25 mouse cellular contexts compared by ENCODE assay signal in genomic region chr1:164993175-164993875, GRCm38 (mm10). TPM values are rescaled to one million over a fixed set of nuclear protein-coding genes. Genes with fewer than 3 reads are reported as not detected.
A peak's percentile ranks its signal among the peaks of the same experiment; 100 is the strongest.
DNase-seq lines count a peak whose midpoint lies in the region; ATAC-seq and TF ChIP-seq lines count a peak whose summit lies in the region.
"Not testable (repeated sequence)": the region's sequence is repeated elsewhere in the genome, so short reads cannot be mapped to it uniquely, and the experiment has no call there.
"Had no signal": no experiment of that assay in that cellular context is flagged by ENCODE, and none has a peak within 500 bp of the region (broad histone marks: within the 10 kb centered on the region; RNA-seq: fewer than 3 reads in every experiment).

No protein-coding gene starts in this region.

- not testable (repeated sequence) for H3K9ac ChIP-seq in heart, embryonic 12.5 days; intestine, postnatal 0 days (ENCODE audit: low read depth, low read length); lung, postnatal 0 days (replicated peaks; ENCODE audit: low read depth); stomach, embryonic 15.5 days

- H3K4me3 ChIP-seq in heart, embryonic 12.5 days; intestine, postnatal 0 days (ENCODE audit: low read depth, low read length); lung, postnatal 0 days (ENCODE audit: low read depth, low read length); stomach, embryonic 15.5 days (replicated peaks): not testable (repeated sequence)

- TF ChIP-seq CTCF in intestine, postnatal 0 days (IDR thresholded peaks at IDR 0.05; ENCODE audit: low read depth); lung, postnatal 0 days (IDR thresholded peaks at IDR 0.05): not testable (repeated sequence)

- not testable (repeated sequence) for H3K9me3 ChIP-seq in heart, embryonic 12.5 days (replicated peaks); intestine, postnatal 0 days (ENCODE audit: control insufficient read depth); lung, postnatal 0 days (ENCODE audit: low read length); stomach, embryonic 15.5 days

- DNase-seq in R1 (ENCODE audit: low read depth, low spot score): peak; percentile 34
- DNase-seq in heart, adult 11 months: peak; percentile 92
- peak; percentile 24 to 31 for DNase-seq in heart, postnatal 10 days
- peak; percentile 39 for DNase-seq in lung, postnatal 0 days (ENCODE audit: low spot score)

- H3K4me2 ChIP-seq in heart, embryonic 12.5 days; intestine, postnatal 0 days (replicated peaks; ENCODE audit: low read depth); lung, postnatal 0 days (replicated peaks; ENCODE audit: low read depth, low read length); stomach, embryonic 15.5 days: not testable (repeated sequence)

- peak overlapping the region; percentile 66 for H3K27ac ChIP-seq in heart, embryonic 12.5 days (ENCODE audit: poor library complexity, severe bottlenecking)
- not testable (repeated sequence) for H3K27ac ChIP-seq in intestine, postnatal 0 days (ENCODE audit: low read depth, low read length); lung, postnatal 0 days (ENCODE audit: low read length)
- H3K27ac ChIP-seq in stomach, embryonic 15.5 days: peak overlapping the region; percentile 16; the same call in 1 of the 2 replicates

- peaks cover 40% of the 10 kb centered on the region for H3K4me1 ChIP-seq in heart, embryonic 12.5 days (replicated peaks)
- H3K4me1 ChIP-seq in intestine, postnatal 0 days (replicated peaks; ENCODE audit: control insufficient read depth, insufficient read depth, low read length); lung, postnatal 0 days (ENCODE audit: insufficient read depth, low read depth, low read length); stomach, embryonic 15.5 days: not testable (repeated sequence)

- not testable (repeated sequence) for H3K27me3 ChIP-seq in heart, embryonic 12.5 days (replicated peaks); intestine, postnatal 0 days (replicated peaks; ENCODE audit: control insufficient read depth, insufficient read depth, low read length); lung, postnatal 0 days (replicated peaks; ENCODE audit: insufficient read depth, low read length); stomach, embryonic 15.5 days (replicated peaks)

- not testable (repeated sequence) for TF ChIP-seq EP300 in lung, postnatal 0 days (IDR thresholded peaks at IDR 0.05)

- ATAC-seq in heart, embryonic 12.5 days (ENCODE audit: insufficient number of reproducible peaks, low FRiP score): peak; percentile 62
- ATAC-seq in intestine, postnatal 0 days: peak; percentile 92
- not testable (repeated sequence) for ATAC-seq in lung, postnatal 0 days
- ATAC-seq in stomach, embryonic 15.5 days (ENCODE audit: insufficient read depth, low FRiP score, low read depth): peak; percentile 70; the same call in 1 of the 2 replicates

- not testable (repeated sequence) for H3K36me3 ChIP-seq in heart, embryonic 12.5 days; intestine, postnatal 0 days (ENCODE audit: control insufficient read depth, insufficient read depth); lung, postnatal 0 days (ENCODE audit: insufficient read depth, low read length); stomach, embryonic 15.5 days

- intact Hi-C loops in heart, postnatal 10 days (cut with DNase I): not testable (repeated sequence)

RNA-seq across cellular contexts. Expression of gene Xcl1, which starts 58.0 kb away (rescaled TPM):
- not detected in 2 replicates for polyA plus RNA-seq in heart, embryonic 12.5 days (2016; fragmentation: Nextera tagmentation; extraction: Ambion mirVana)
- total RNA-seq in heart, postnatal 10 days (2021): not detected
- polyA plus RNA-seq in intestine, postnatal 0 days (2015; fragmentation: Nextera tagmentation; extraction: Ambion mirVana): 0.31 TPM in 1 of 2 replicates, not detected in the other
- not detected in 2 replicates for polyA plus RNA-seq in lung, postnatal 0 days (2015; fragmentation: Nextera tagmentation; extraction: Ambion mirVana)
- not detected in 2 replicates for polyA plus RNA-seq in stomach, embryonic 15.5 days (2015; fragmentation: Nextera tagmentation; extraction: Ambion mirVana)
- total RNA-seq: gastrocnemius, adult 18-20 months; gastrocnemius, postnatal 36 days; heart, postnatal 36 days; layer of hippocampus, postnatal 36 days; left cerebral cortex, postnatal 10 days had no signal
- polyA plus RNA-seq: embryonic facial prominence, embryonic 11.5 days; erythroblast, embryonic 14.5 days; forebrain, embryonic 13.5 days; hindbrain, embryonic 14.5 days; kidney, embryonic 14.5 days; limb, embryonic 11.5 days; liver, embryonic 12.5 days; lung, embryonic 14.5 days; macrophage; midbrain, embryonic 15.5 days; neural tube, embryonic 13.5 days; Patski; stomach, embryonic 14.5 days had no signal

Comparison
In these comparisons a context has a peak if more than half of its experiments do, and no peak if none do; other contexts are left out.
1. DNase-seq: peak in every context shown above with its lines; median percentile 92 in heart, adult 11 months; 39 in lung, postnatal 0 days; 34 in R1; 28 in heart, postnatal 10 days.